Mouse (Mus musculus) erythroblast, embryonic 14.5 days (primary cell): Measurements from ENCODE around the gene Ak6. TPM values are rescaled to one million over a fixed set of nuclear protein-coding genes. Genes with fewer than 3 reads are reported as not detected.
A peak's percentile ranks its signal among the peaks of the same experiment; 100 is the strongest.

Experiments used
- H3K27me3 ChIP-seq: 2 replicates; pipeline ENCODE4 v1.6.1; 2012; ENCODE audit warnings: inconsistent platforms; ENCODE audit not compliant: control insufficient read depth
- H3K36me3 ChIP-seq: 2 replicates; pipeline ENCODE4 v1.6.1; 2012; ENCODE audit warnings: mild to moderate bottlenecking, inconsistent platforms; ENCODE audit not compliant: control insufficient read depth
- H3K4me1 ChIP-seq: 2 replicates; pipeline ENCODE4 v1.6.1; 2012; ENCODE audit warnings: inconsistent platforms; ENCODE audit not compliant: control insufficient read depth
- H3K4me3 ChIP-seq: replicated peaks from 2 replicates; pipeline ENCODE3; 2012; ENCODE audit warnings: moderate library complexity, mild to moderate bottlenecking, inconsistent platforms
- H3K9me3 ChIP-seq: 2 replicates; pipeline ENCODE4 v1.6.1; 2012; ENCODE audit warnings: low read length, inconsistent platforms, mixed read lengths; ENCODE audit not compliant: control insufficient read depth
- GATA1 ChIP-seq: IDR thresholded peaks from 2 replicates; pipeline ENCODE4 v1.6.1; 2012; ENCODE audit warnings: low read length, inconsistent platforms, mixed read lengths
- TAL1 ChIP-seq: IDR thresholded peaks from 3 replicates; pipeline ENCODE4 v1.6.1; 2012; ENCODE audit warnings: low read length, inconsistent platforms, mixed read lengths
- polyA plus RNA-seq: library from polyadenylated mRNA; stranded (reverse); fragments of >175 nt; gene quantifications from 2 replicates; pipeline ENCODE4 v1.2.3, GENCODE M21; 2012

The Ak6 gene
- polyA plus RNA-seq, result 1.3 and 2.1 TPM in 2 replicates

GRCm38 (mm10) chr13:100650550-100651438 lies at the start of gene Ak6, which contains the start of gene Rad17:
TSS of gene Ak6 (plus strand) at chr13:100650979.
TSS of gene Rad17 (minus strand) at chr13:100651051.
- Histone ChIP-seq H3K4me3 (peak within 1 kb of the TSS; percentile 79), H3K36me3 (peaks cover 45% of the 10 kb centered on the region), H3K4me1 (peaks cover 26% of the 10 kb centered on the region), H3K9me3 (no peaks in the 10 kb centered on the region), H3K27me3 (no peaks in the 10 kb centered on the region)
- TF ChIP-seq TAL1 (no peak), GATA1 (peak; percentile 38)

GRCm38 (mm10) chr13:100601034-100601433 lies 49.7 kb upstream of the Ak6 start:
- no peak for TF ChIP-seq GATA1
- TF ChIP-seq TAL1, result no peak
- Histone ChIP-seq H3K4me3 (peak overlapping the region; percentile 39), H3K9me3 (no peaks in the 10 kb centered on the region), H3K36me3 (no peaks in the 10 kb centered on the region; the same call in 1 of the 2 replicates), H3K4me1 (peaks cover 12% of the 10 kb centered on the region), H3K27me3 (no peaks in the 10 kb centered on the region)

GRCm38 (mm10) chr13:100602239-100602902 lies 48.4 kb upstream of the Ak6 start:
- Histone ChIP-seq H3K4me3 (no peak overlapping the region), H3K9me3 (no peaks in the 10 kb centered on the region), H3K36me3 (no peaks in the 10 kb centered on the region; the same call in 1 of the 2 replicates), H3K4me1 (peaks cover 12% of the 10 kb centered on the region), H3K27me3 (no peaks in the 10 kb centered on the region)
- TF ChIP-seq TAL1 (no peak), GATA1 (no peak)

- H3K27me3 ChIP-seq, result no peaks in the 10 kb centered on the region
- no peak for TF ChIP-seq GATA1
- no peak for TF ChIP-seq TAL1
Observed at GRCm38 (mm10) chr13:100603031-100603737, 47.6 kb upstream of the Ak6 start.

GRCm38 (mm10) chr13:100603738-100604095 lies 47.1 kb upstream of the Ak6 start:
- peaks cover 5% of the 10 kb centered on the region for H3K9me3 ChIP-seq
- H3K4me3 ChIP-seq, result no peak overlapping the region
- TF ChIP-seq GATA1, result no peak
- no peak for TF ChIP-seq TAL1
- peaks cover 12% of the 10 kb centered on the region for H3K4me1 ChIP-seq
- H3K36me3 ChIP-seq, result peaks cover 2% of the 10 kb centered on the region
- H3K27me3 ChIP-seq, result no peaks in the 10 kb centered on the region

More at GRCm38 (mm10) chr13:100603031-100603737, 47.6 kb upstream of the Ak6 start:
- Histone ChIP-seq H3K4me3 (no peak overlapping the region), H3K36me3 (peaks cover 2% of the 10 kb centered on the region), H3K4me1 (peaks cover 12% of the 10 kb centered on the region), H3K9me3 (peaks cover 5% of the 10 kb centered on the region)

GRCm38 (mm10) chr13:100605845-100606244 lies 44.9 kb upstream of the Ak6 start:
- Histone ChIP-seq H3K9me3 (peaks cover 5% of the 10 kb centered on the region), H3K4me3 (no peak overlapping the region), H3K27me3 (no peaks in the 10 kb centered on the region), H3K4me1 (peaks cover 7% of the 10 kb centered on the region), H3K36me3 (peaks cover 2% of the 10 kb centered on the region)
- TF ChIP-seq TAL1 (no peak), GATA1 (no peak)

GRCm38 (mm10) chr13:100607756-100608155 lies 43.0 kb upstream of the Ak6 start:
- no peak overlapping the region for H3K4me3 ChIP-seq
- TF ChIP-seq TAL1 (no peak), GATA1 (no peak)
- H3K27me3 ChIP-seq, result no peaks in the 10 kb centered on the region
- peaks cover 5% of the 10 kb centered on the region for H3K9me3 ChIP-seq
- H3K4me1 ChIP-seq, result no peaks in the 10 kb centered on the region
- peaks cover 10% of the 10 kb centered on the region for H3K36me3 ChIP-seq

GRCm38 (mm10) chr13:100611266-100611665 lies 39.5 kb upstream of the Ak6 start:
- H3K36me3 ChIP-seq, result peaks cover 10% of the 10 kb centered on the region
- peaks cover 4% of the 10 kb centered on the region for H3K27me3 ChIP-seq
- no peak for TF ChIP-seq GATA1
- TF ChIP-seq TAL1, result no peak
- peaks cover 2% of the 10 kb centered on the region for H3K4me1 ChIP-seq
- H3K9me3 ChIP-seq, result peaks cover 5% of the 10 kb centered on the region
- H3K4me3 ChIP-seq, result no peak overlapping the region
